Mouse (Mus musculus) stomach, postnatal 0 days (tissue): ENCODE results near the gene A930017K11Rik.

Experiments used
- CTCF ChIP-seq: IDR thresholded peaks from 2 replicates; pipeline ENCODE4 v1.5.1; 2016; ENCODE audit warnings: antibody characterized with exemption, low read depth, mild to moderate bottlenecking, moderate library complexity
- EP300 ChIP-seq: optimal IDR thresholded peaks from 2 replicates; pipeline ENCODE3; 2016; ENCODE audit warnings: antibody characterized with exemption

GRCm38 (mm10) chr17:25911816-25912215 is 40.5 kb downstream of the A930017K11Rik start:
- TF ChIP-seq CTCF (no peak), EP300 (no peak)
